Mouse (Mus musculus) G1E (cell line): ENCODE results near the gene Tchp.

ENCODE experiments used
- CTCF ChIP-seq: IDR thresholded peaks from 2 replicates; pipeline ENCODE4 v1.5.1; 2012; ENCODE audit warnings: low read depth, low read length, inconsistent platforms, mixed read lengths
- GATA1 ChIP-seq: IDR thresholded peaks from 2 replicates; pipeline ENCODE4 v1.6.1; 2012; ENCODE audit warnings: borderline replicate concordance, low read length, inconsistent platforms, mixed read lengths
- GATA2 ChIP-seq: IDR thresholded peaks from 2 replicates; pipeline ENCODE4 v1.6.1; 2012; ENCODE audit warnings: low read depth, low read length, inconsistent platforms, borderline replicate concordance
- TAL1 ChIP-seq: conservative IDR thresholded peaks from 2 replicates; pipeline ENCODE4 v1.6.1; 2012; ENCODE audit warnings: low read depth, low read length, inconsistent platforms, mixed read lengths

- no peak for TF ChIP-seq GATA1
- TF ChIP-seq CTCF, result no peak
- TF ChIP-seq TAL1, result no peak
- no peak for TF ChIP-seq GATA2
Observed at GRCm38 (mm10) chr5:114686726-114687210, 20.8 kb upstream of the Tchp start.
